Mouse (Mus musculus) lung, postnatal 0 days (tissue): ENCODE results near the gene Espl1. TPM values are rescaled to one million over a fixed set of nuclear protein-coding genes. Genes with fewer than 3 reads are reported as not detected.

Source experiments
- ATAC-seq: fragments of 200-750 bp; cut with Nextera tagmentation; 2 replicates; pipeline ENCODE4 v1.8.0; 2017; ENCODE audit warnings: moderate library complexity
- DNase-seq: peaks from one replicate; pipeline ENCODE4 v3.0.0-alpha.2; 2016; ENCODE audit warnings: low spot score
- H3K27ac ChIP-seq: fragments of 300-500 bp; sonication (generic); 2 replicates; pipeline ENCODE4 v1.5.1; 2014; ENCODE audit warnings: antibody characterized with exemption, mild to moderate bottlenecking, low read length, mixed read lengths
- H3K27me3 ChIP-seq: fragments of 300-500 bp; sonication (generic); replicated peaks from 2 replicates; pipeline ENCODE4 v1.6.1; 2014; ENCODE audit warnings: low read length, mixed read lengths; ENCODE audit not compliant: insufficient read depth
- H3K36me3 ChIP-seq: fragments of 300-500 bp; sonication (generic); 2 replicates; pipeline ENCODE4 v1.6.1; 2014; ENCODE audit warnings: low read length, mixed read lengths; ENCODE audit not compliant: insufficient read depth
- H3K4me1 ChIP-seq: fragments of 300-500 bp; sonication (generic); 2 replicates; pipeline ENCODE4 v1.6.1; 2014; ENCODE audit warnings: antibody characterized with exemption, low read depth, low read length, mixed read lengths; ENCODE audit not compliant: insufficient read depth
- H3K4me2 ChIP-seq: fragments of 300-500 bp; sonication (generic); replicated peaks from 2 replicates; pipeline ENCODE4 v1.6.1; 2014; ENCODE audit warnings: low read depth, mild to moderate bottlenecking, low read length, moderate library complexity, mixed read lengths
- H3K4me3 ChIP-seq: fragments of 300-500 bp; sonication (generic); 2 replicates; pipeline ENCODE4 v1.5.1; 2014; ENCODE audit warnings: low read depth, low read length
- H3K9ac ChIP-seq: fragments of 300-500 bp; sonication (generic); replicated peaks from 2 replicates; pipeline ENCODE4 v1.6.1; 2014; ENCODE audit warnings: low read depth, mild to moderate bottlenecking
- H3K9me3 ChIP-seq: fragments of 300-500 bp; sonication (generic); 2 replicates; pipeline ENCODE4 v1.6.1; 2016; ENCODE audit warnings: low read length, mixed read lengths
- CTCF ChIP-seq: IDR thresholded peaks from 2 replicates; pipeline ENCODE4 v1.5.1; 2016; ENCODE audit warnings: antibody characterized with exemption, mild to moderate bottlenecking
- EP300 ChIP-seq: IDR thresholded peaks from 2 replicates; pipeline ENCODE4 v1.6.1; 2016; ENCODE audit warnings: antibody characterized with exemption, mild to moderate bottlenecking, control low read depth
- WGBS: fragments of 180-500 bp; shearing (Covaris S2); extraction: QIAGEN DNeasy Blood & Tissue Kit; methylation state at CpG from one replicate; pipeline ENCODE4 v1.1.7; 2014; 5-methylcytosine and 5-hydroxymethylcytosine counted together
- polyA plus RNA-seq: library from polyadenylated mRNA; unstranded; fragments of >200 nt; fragmentation: Nextera tagmentation; extraction: Ambion mirVana; gene quantifications from 2 replicates; pipeline ENCODE4 v1.2.1, GENCODE M21; 2015

The Espl1 gene
- polyA plus RNA-seq, 1 experiment from 2014 or later = 1.4 TPM

DNA sequence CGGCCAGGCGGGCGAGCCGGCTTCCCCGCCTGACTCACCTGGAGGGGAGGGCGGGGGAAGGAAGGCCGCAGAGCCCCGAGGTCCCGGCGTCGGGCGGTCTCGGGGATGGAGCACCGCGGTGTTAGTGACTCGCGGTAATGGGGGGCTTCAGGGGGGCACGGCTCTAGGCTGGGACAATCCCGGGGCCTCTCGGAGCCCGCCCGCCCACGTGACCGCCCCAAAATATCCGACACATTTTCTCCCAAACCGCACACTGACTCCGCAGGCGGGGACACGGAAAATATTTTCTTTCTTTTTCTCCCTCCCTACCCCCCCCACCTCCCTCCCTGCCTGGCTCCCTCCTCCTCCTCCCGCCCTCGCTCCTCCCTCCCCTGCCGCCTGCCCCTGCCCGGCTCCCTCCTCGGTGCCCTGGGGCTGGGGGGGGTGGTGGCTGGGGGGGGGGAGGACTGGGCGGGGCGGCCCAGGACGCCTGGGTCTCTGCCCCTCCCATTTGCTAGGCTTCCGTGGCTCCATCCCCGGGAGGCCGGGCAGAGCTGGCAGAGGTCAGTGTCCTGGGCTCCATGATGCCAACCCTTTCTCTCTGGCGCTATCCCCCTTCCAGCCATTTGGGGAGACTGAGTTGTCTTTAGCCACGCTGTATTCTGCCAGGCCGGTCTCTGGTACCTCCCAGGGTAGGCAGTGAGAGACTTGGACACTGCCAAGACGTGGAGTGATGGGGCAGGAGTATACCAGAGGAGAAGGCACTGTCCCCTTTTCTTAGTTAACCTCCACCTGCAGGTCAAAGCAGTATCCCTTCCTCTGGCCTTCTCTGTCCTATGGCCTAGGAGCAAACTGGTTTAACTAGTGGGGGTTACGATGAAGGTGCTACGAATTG lies 38.6 kb upstream of the Espl1 start, which contains the start of gene Rarg:
Gene Rarg (minus strand): TSS at position 316 of the 874 bp plus-strand sequence.
- Histone ChIP-seq H3K27ac (peak within 1 kb of the TSS; percentile 91), H3K9me3 (no peaks in the 10 kb centered on the region), H3K36me3 (no peaks in the 10 kb centered on the region), H3K4me3 (peak within 1 kb of the TSS; percentile 69), H3K4me1 (peaks cover 15% of the 10 kb centered on the region), H3K27me3 (no peaks in the 10 kb centered on the region), H3K4me2 (peak within 1 kb of the TSS; percentile 92), H3K9ac (peak within 1 kb of the TSS; percentile 76)
- peak; percentile 83 for ATAC-seq
- TF ChIP-seq EP300 (no peak), CTCF (peak; percentile 18; the same call in 1 of the 2 replicates)
- DNase-seq = peak; percentile 78
- 2% methylated on average over 33 of the region's 46 CpGs for WGBS

DNA sequence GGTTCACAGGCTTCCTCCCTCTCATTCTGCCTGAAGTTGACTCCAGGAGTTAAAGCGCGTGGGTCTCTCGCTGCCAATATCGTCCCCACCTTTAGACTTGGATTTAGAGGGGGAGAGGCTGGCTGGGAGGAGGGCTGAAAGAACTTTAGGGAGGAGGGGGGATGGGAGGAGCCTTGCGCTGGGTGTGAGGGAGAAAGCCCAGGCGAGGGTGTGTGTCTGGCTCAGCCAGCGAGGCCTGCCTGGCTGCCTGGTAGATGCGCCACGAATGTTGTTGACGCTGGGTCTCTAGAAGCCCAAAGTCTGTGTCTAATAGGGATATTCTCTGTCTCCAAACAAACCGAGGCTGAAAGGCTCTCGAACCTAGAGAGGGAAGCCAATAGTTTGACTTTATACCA lies 38.0 kb upstream of the Espl1 start:
- no peaks in the 10 kb centered on the region for H3K36me3 ChIP-seq
- no peaks in the 10 kb centered on the region for H3K9me3 ChIP-seq
- H3K4me3 ChIP-seq = peak overlapping the region; percentile 69
- peaks cover 15% of the 10 kb centered on the region for H3K4me1 ChIP-seq
- peak; percentile 43 for ATAC-seq
- peak overlapping the region; percentile 92 for H3K4me2 ChIP-seq
- H3K27ac ChIP-seq = peak overlapping the region; percentile 91
- TF ChIP-seq EP300 = no peak
- TF ChIP-seq CTCF = no peak
- peak; percentile 75 for DNase-seq
- WGBS = 13% methylated on average over 12 of the region's 12 CpGs
- H3K9ac ChIP-seq = no peak overlapping the region
- H3K27me3 ChIP-seq = no peaks in the 10 kb centered on the region

DNA sequence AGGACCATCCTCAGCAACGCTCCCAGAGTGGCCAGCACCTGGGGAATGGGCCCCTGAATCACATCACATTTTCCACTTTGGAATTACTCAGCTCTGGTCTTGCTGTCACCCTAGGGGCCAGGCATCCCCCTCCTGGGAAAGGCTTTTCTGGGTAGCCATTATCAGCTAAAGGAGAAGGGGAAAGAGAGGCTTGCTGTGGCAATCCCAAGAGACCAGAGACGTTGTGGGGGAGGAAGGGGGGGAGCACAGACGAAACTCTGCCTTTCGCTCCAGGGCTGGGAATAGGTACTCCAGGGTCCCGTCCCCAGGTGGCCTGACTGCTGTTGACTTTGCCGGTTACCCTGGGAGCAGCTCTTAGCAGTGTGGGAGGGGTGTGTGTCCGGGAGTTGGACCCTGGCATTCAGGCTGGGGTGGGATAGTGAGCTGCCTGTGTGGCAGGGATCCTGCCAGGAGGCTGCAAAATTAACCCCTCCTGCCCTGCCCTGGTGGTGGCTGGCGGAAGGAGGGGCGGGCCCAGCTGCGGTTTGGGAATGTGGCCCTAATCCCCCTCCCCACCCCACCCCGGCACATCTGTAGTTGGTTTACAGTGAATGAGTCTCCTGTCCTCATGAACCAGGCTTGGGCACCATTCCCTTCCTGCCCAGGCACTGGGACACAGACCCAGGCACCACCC lies 37.3 kb upstream of the Espl1 start:
- no peak for ATAC-seq
- no peaks in the 10 kb centered on the region for H3K36me3 ChIP-seq
- TF ChIP-seq CTCF (0 out of 2 replicates have a peak, but pooled peaks have one; percentile 3), EP300 (no peak)
- H3K9me3 ChIP-seq = no peaks in the 10 kb centered on the region
- WGBS = 34% methylated on average over 11 of the region's 11 CpGs
- no peak for DNase-seq
- H3K27me3 ChIP-seq = no peaks in the 10 kb centered on the region
- H3K4me3 ChIP-seq = no peak overlapping the region
- H3K9ac ChIP-seq = no peak overlapping the region
- H3K4me1 ChIP-seq = peaks cover 15% of the 10 kb centered on the region
- H3K27ac ChIP-seq = peak overlapping the region; percentile 91
- peak overlapping the region; percentile 92; the same call in 1 of the 2 replicates for H3K4me2 ChIP-seq

DNA sequence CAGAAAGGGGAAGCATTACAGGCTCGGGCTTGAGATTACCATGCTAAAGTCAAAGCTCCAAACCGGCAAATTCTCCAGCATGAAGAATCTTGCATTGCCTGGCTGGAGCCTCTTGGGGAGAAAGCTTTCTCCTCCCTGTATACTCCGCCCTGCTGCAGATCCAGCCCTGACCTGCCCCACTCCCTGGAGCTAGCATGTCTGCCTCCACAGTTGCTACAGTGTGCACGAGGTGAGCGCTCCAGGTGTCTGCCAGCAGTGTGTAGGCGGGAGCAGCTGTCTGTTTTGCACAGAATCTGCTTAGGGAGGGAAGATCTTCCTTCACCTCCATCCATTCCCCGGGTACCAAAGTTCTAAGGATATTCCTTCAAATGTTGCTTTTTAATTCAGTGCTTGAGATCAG lies 33.5 kb upstream of the Espl1 start:
- no peaks in the 10 kb centered on the region for H3K27me3 ChIP-seq
- WGBS = 47% methylated on average over 7 of the region's 7 CpGs
- H3K36me3 ChIP-seq = no peaks in the 10 kb centered on the region
- H3K9ac ChIP-seq = no peak overlapping the region
- DNase-seq = no peak
- TF ChIP-seq CTCF = no peak
- no peak for TF ChIP-seq EP300
- H3K4me1 ChIP-seq = peaks cover 6% of the 10 kb centered on the region
- H3K4me3 ChIP-seq = no peak overlapping the region
- H3K27ac ChIP-seq = no peak overlapping the region
- H3K4me2 ChIP-seq = no peak overlapping the region
- no peak for ATAC-seq
- H3K9me3 ChIP-seq = no peaks in the 10 kb centered on the region

DNA sequence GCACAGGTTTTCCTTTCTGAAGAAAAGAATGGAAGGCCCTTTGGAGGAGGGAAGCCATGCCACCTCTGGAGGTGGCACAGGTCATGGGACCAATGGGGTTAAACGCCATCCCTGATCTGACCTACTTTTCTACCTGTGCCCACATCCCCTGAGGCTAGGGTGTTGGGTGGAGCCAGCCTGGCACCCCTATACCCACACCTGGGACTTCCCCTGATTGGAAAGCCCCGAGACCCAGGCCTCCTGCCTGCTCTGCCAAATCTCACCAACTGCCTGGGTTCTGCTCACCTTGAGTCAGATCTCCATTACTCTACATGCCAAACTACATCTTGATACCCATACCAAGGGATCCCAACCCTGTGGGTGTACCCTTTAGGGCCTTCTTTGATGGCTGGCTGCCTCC lies 33.0 kb upstream of the Espl1 start:
- Histone ChIP-seq H3K27ac (no peak overlapping the region), H3K9me3 (no peaks in the 10 kb centered on the region), H3K27me3 (no peaks in the 10 kb centered on the region), H3K9ac (no peak overlapping the region), H3K4me3 (no peak overlapping the region), H3K36me3 (no peaks in the 10 kb centered on the region), H3K4me1 (peaks cover 4% of the 10 kb centered on the region), H3K4me2 (no peak overlapping the region)
- ATAC-seq = no peak
- 79% methylated on average over 2 of the region's 2 CpGs for WGBS
- TF ChIP-seq CTCF (no peak), EP300 (no peak)
- DNase-seq = no peak

DNA sequence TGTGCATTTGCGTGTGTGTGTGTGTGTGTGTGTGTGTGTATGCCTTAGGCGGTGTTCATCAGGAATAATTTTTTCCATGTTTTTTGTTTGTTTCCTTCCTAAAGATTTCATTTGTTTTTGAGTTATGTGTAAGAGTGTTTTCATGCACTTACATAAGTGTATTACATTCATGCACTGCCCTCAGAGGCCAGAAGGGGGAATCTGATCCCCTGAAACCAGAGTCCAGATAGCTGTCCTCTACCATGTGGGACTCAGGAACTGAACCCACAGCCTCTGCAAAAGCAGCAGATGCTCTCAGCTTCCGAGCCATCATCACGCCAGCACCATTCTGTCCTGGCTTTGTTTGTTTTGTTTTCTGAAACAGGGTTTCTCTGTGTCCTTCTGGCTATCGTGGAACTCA lies 30.5 kb upstream of the Espl1 start:
- ATAC-seq = no peak
- H3K27ac ChIP-seq = no peak overlapping the region
- 75% methylated on average over 5 of the region's 5 CpGs for WGBS
- H3K27me3 ChIP-seq = no peaks in the 10 kb centered on the region
- no peak overlapping the region for H3K9ac ChIP-seq
- peak; percentile 50 for TF ChIP-seq CTCF
- TF ChIP-seq EP300 = no peak
- no peak overlapping the region for H3K4me2 ChIP-seq
- DNase-seq = no peak
- H3K9me3 ChIP-seq = no peaks in the 10 kb centered on the region
- H3K36me3 ChIP-seq = no peaks in the 10 kb centered on the region
- H3K4me3 ChIP-seq = no peak overlapping the region
- H3K4me1 ChIP-seq = no peaks in the 10 kb centered on the region; the same call in 1 of the 2 replicates
